Mouse (Mus musculus) lung, embryonic 16.5 days (tissue): ENCODE results near the gene Klf13. TPM values are rescaled to one million over a fixed set of nuclear protein-coding genes. Genes with fewer than 3 reads are reported as not detected.

Source experiments
- ATAC-seq: fragments of 200-750 bp; cut with Nextera tagmentation; 2 replicates; pipeline ENCODE4 v1.8.0; 2017; ENCODE audit warnings: low read depth, mild to moderate bottlenecking, moderate library complexity
- H3K27ac ChIP-seq: fragments of 300-500 bp; sonication (generic); 2 replicates; pipeline ENCODE4 v1.5.1; 2014; ENCODE audit warnings: mild to moderate bottlenecking, control low read depth, low read length
- H3K27me3 ChIP-seq: fragments of 300-500 bp; sonication (generic); 2 replicates; pipeline ENCODE4 v1.6.1; 2014; ENCODE audit warnings: low read depth, low read length, mixed read lengths; ENCODE audit not compliant: control insufficient read depth, insufficient read depth
- H3K36me3 ChIP-seq: fragments of 300-500 bp; sonication (generic); 2 replicates; pipeline ENCODE4 v1.6.1; 2014; ENCODE audit warnings: low read length; ENCODE audit not compliant: control insufficient read depth, insufficient read depth
- H3K4me1 ChIP-seq: fragments of 300-500 bp; sonication (generic); replicated peaks from 2 replicates; pipeline ENCODE4 v1.6.1; 2014; ENCODE audit warnings: low read length, mixed read lengths; ENCODE audit not compliant: control insufficient read depth, insufficient read depth
- H3K4me2 ChIP-seq: fragments of 300-500 bp; sonication (generic); 2 replicates; pipeline ENCODE4 v1.6.1; 2014; ENCODE audit warnings: low read depth, low read length, control low read depth
- H3K4me3 ChIP-seq: fragments of 300-500 bp; sonication (generic); 2 replicates; pipeline ENCODE4 v1.5.1; 2014; ENCODE audit warnings: mild to moderate bottlenecking, low read length, control low read depth
- H3K9ac ChIP-seq: fragments of 300-500 bp; sonication (generic); 2 replicates; pipeline ENCODE4 v1.6.1; 2014; ENCODE audit warnings: low read length, control low read depth
- H3K9me3 ChIP-seq: fragments of 300-500 bp; sonication (generic); 2 replicates; pipeline ENCODE4 v1.6.1; 2016; ENCODE audit warnings: low read length; ENCODE audit not compliant: control insufficient read depth
- WGBS: fragments of 180-500 bp; shearing (Covaris S2); extraction: QIAGEN DNeasy Blood & Tissue Kit; methylation state at CpG from one replicate; pipeline ENCODE4 v1.1.7; 2014; 5-methylcytosine and 5-hydroxymethylcytosine counted together
- polyA plus RNA-seq: library from polyadenylated mRNA; unstranded; fragments of >200 nt; fragmentation: Nextera tagmentation; extraction: Ambion mirVana; gene quantifications from 2 replicates; pipeline ENCODE4 v1.2.1, GENCODE M21; 2015

Klf13 gene
- polyA plus RNA-seq, 1 experiment from 2014 or later: 40.1 TPM

DNA sequence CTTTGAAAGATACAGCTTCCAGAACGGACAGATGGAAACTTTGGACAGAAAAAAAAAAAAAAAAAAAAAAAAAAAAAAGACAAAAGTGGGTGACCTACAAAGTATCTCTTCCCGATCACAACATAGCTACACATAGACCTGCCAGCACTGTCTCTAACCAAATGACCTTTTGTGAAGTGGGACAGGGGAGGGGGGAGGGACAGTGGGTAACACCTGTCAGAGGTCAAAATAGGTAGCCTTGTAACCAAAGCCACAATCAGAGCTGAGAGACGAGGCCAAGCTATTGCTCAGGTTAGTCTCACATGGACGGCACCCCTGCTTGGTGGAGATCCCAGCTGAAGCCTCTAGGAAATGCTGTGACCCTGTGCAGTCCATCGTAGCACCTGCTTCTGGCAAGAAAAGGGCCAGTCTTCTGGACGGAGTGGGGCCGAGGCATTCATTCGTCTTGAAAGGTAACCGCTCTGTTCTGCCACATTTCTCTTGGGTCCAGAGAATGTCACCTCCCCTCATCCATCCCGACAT, 51.1 kb downstream of the Klf13 start:
- H3K36me3 ChIP-seq: peaks cover 8% of the 10 kb centered on the region
- H3K4me1 ChIP-seq: peaks cover 10% of the 10 kb centered on the region; the same call in 1 of the 2 replicates
- no peak overlapping the region for H3K9ac ChIP-seq
- no peak for ATAC-seq
- H3K27me3 ChIP-seq: no peaks in the 10 kb centered on the region
- no peak overlapping the region for H3K4me3 ChIP-seq
- H3K9me3 ChIP-seq: no peaks in the 10 kb centered on the region
- H3K27ac ChIP-seq: no peak overlapping the region
- no peak overlapping the region for H3K4me2 ChIP-seq
- 74% methylated on average over 10 of the region's 10 CpGs for WGBS

DNA sequence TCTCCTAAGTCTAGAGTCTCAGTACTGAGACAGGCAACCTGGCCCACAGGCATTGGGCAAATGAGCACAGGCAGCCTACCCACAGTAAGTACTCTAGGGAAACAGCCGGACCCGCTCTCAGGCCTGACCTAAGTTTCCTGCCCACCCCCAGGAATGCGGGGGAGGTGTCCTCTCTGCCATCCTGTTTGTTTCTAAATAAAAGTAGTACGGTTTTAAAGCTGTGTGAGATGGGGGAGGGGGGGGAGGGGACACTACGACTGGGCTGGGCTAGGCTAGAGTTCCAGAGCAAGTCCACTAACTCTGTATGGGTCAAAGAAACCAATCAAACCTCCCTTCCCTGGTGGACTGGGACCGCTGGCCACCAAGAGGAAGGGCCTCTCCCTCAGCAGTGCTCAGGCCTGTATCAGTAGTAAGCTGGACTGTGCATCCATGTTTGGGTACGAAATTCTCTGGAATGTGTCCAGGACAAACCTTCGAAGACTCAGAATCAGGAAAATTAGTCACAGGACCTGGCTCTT, 51.6 kb downstream of the Klf13 start:
- Histone ChIP-seq H3K27me3 (no peaks in the 10 kb centered on the region), H3K36me3 (peaks cover 8% of the 10 kb centered on the region), H3K9ac (no peak overlapping the region), H3K4me3 (no peak overlapping the region), H3K4me2 (no peak overlapping the region), H3K27ac (no peak overlapping the region), H3K4me1 (peaks cover 10% of the 10 kb centered on the region; the same call in 1 of the 2 replicates), H3K9me3 (no peaks in the 10 kb centered on the region)
- ATAC-seq: peak; percentile 39
- WGBS: 45% methylated on average over 8 of the region's 8 CpGs

DNA sequence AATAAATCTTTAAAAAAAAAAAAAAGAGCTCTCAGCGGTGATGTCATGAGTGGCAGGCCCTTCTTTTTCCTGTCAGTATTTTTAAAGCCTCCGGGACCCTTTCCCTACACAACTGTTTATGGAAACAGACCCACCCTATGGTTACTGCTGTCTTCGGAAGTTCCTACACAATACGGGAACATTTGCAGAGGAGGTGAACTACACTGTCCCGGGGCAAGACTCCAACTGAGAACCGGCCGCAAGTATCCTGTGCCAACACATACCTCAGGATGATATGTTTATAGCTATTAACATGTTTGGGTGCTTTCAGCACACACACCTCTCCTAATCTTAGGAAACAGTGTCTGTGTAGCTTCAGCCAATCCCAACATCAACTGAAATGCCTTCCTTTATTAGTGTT, 53.7 kb downstream of the Klf13 start:
- H3K36me3 ChIP-seq: peaks cover 2% of the 10 kb centered on the region
- no peak overlapping the region for H3K4me3 ChIP-seq
- H3K4me2 ChIP-seq: no peak overlapping the region
- H3K27ac ChIP-seq: no peak overlapping the region
- 66% methylated on average over 7 of the region's 7 CpGs for WGBS
- H3K9ac ChIP-seq: no peak overlapping the region
- peak; percentile 56 for ATAC-seq
- H3K9me3 ChIP-seq: no peaks in the 10 kb centered on the region
- peaks cover 10% of the 10 kb centered on the region; the same call in 1 of the 2 replicates for H3K4me1 ChIP-seq
- no peaks in the 10 kb centered on the region for H3K27me3 ChIP-seq

DNA sequence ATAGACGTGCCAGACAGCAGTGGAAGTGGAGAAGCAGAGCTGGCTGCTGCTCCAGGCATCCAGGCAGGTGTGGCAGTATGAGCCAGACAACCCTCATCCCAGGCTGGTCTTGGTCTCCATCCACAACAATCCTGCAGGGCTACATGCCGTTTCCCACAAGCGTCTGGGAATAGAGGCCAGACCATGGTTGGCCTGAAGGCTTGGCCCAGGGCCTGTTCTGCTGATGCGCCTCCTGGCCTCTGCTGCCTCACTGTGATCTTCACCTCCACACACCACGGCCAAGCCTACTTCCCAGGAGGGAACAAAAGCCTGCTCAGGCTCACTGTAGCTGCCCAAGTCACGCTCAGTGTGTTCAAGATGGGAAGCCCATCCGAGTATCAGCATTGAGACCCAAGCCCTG, 56.0 kb downstream of the Klf13 start:
- Histone ChIP-seq H3K36me3 (no peaks in the 10 kb centered on the region), H3K4me1 (peaks cover 2% of the 10 kb centered on the region; the same call in 1 of the 2 replicates), H3K4me3 (no peak overlapping the region), H3K27me3 (no peaks in the 10 kb centered on the region), H3K9ac (no peak overlapping the region), H3K4me2 (no peak overlapping the region), H3K9me3 (no peaks in the 10 kb centered on the region), H3K27ac (no peak overlapping the region)
- ATAC-seq: no peak
- WGBS: 84% methylated on average over 7 of the region's 7 CpGs

DNA sequence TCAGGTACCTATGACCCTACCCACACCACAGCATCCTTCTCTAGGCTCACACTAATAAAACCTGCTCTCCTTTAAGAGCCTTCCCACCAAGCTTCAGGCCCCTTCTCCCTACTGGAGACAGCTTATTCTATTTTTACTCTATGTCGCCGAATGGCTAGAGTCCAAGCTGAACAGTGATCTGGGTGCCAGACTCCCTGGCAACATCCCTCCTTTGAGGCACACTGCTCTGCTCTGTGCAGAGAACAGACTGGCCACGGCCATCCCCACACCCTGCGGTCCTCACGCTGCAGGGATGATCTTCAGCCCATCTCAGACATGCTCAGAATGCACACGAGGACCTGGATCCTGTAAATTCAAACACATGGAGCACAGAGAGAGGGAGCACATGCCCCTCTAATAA, 59.1 kb downstream of the Klf13 start:
- H3K4me3 ChIP-seq: no peak overlapping the region
- H3K27ac ChIP-seq: no peak overlapping the region
- H3K4me2 ChIP-seq: no peak overlapping the region
- no peaks in the 10 kb centered on the region for H3K27me3 ChIP-seq
- no peaks in the 10 kb centered on the region for H3K4me1 ChIP-seq
- no peaks in the 10 kb centered on the region for H3K9me3 ChIP-seq
- 76% methylated on average over 6 of the region's 6 CpGs for WGBS
- ATAC-seq: no peak
- H3K36me3 ChIP-seq: no peaks in the 10 kb centered on the region
- H3K9ac ChIP-seq: no peak overlapping the region

DNA sequence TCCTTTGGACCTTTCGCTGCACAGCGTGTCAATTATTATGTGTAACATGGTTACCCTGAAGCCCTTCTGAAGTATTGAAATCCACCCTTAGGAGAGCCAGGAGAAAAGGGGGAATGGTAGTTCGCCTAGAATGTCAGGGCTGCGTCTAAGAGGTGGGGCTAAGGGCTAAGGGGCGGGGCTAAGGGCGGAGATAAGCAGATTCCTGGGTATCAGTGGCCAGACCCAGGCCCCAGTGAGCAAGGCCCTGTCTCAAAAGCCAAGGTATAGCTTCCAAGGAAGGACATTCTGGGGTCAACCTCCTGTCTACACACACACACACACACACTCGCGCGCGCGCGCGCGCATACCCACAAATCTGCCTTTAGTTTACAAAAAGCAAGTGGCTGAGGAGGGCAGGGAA, 61.1 kb downstream of the Klf13 start:
- Histone ChIP-seq H3K9ac (no peak overlapping the region), H3K4me1 (no peaks in the 10 kb centered on the region; the same call in 1 of the 2 replicates), H3K27me3 (no peaks in the 10 kb centered on the region), H3K36me3 (no peaks in the 10 kb centered on the region), H3K9me3 (no peaks in the 10 kb centered on the region), H3K27ac (no peak overlapping the region), H3K4me3 (no peak overlapping the region), H3K4me2 (0 out of 2 replicates have a peak overlapping the region, but pooled peaks have one; percentile 3)
- 25% methylated on average over 14 of the region's 14 CpGs for WGBS
- no peak for ATAC-seq

DNA sequence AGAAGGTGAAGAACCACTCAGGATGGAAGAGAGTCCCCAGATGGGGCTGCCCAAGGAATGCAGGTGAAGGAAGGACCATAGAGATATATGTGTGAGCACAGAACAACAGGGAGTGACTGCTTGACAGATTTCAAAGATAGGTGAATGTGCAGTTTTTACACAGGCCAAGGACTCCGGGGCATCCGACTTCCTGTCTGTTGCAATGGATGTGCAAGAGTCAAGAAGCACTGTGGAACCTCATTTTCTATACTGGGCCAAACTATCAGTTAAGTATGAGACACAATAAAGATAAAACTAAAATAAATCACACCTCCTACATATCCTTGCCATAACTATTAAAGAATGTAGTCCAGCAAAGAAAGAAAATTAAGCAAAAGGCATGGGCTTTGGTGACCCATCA, 62.1 kb downstream of the Klf13 start:
- no peak for ATAC-seq
- Histone ChIP-seq H3K9me3 (no peaks in the 10 kb centered on the region), H3K27me3 (no peaks in the 10 kb centered on the region), H3K4me1 (no peaks in the 10 kb centered on the region; the same call in 1 of the 2 replicates), H3K27ac (no peak overlapping the region), H3K9ac (no peak overlapping the region), H3K4me2 (no peak overlapping the region), H3K36me3 (no peaks in the 10 kb centered on the region), H3K4me3 (no peak overlapping the region)
- 62% methylated on average over 2 of the region's 2 CpGs for WGBS

DNA sequence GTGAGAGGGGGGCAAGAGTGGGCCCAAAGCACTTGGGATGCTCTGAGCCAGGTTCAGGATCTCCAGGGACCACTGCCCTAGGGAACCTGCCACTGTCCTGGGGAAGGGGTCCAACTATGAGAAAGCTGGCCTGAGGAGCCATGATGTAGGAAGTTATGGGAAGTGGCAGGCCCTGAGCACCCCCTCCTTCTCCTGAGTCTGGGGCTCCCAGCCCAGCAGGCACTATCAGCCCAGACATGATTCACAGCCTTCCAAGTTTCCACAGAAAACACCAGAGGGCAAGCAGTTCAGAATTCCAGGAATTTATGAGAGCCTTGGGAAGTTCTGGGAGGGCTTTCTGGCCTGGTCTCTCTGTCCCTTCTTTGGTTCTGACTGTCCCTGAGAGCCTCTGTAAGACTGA, 63.0 kb downstream of the Klf13 start:
- H3K9ac ChIP-seq: no peak overlapping the region
- no peak overlapping the region for H3K4me2 ChIP-seq
- H3K27me3 ChIP-seq: no peaks in the 10 kb centered on the region
- H3K9me3 ChIP-seq: no peaks in the 10 kb centered on the region
- no peaks in the 10 kb centered on the region; the same call in 1 of the 2 replicates for H3K4me1 ChIP-seq
- H3K4me3 ChIP-seq: no peak overlapping the region
- H3K36me3 ChIP-seq: no peaks in the 10 kb centered on the region
- H3K27ac ChIP-seq: no peak overlapping the region
- ATAC-seq: no peak

DNA sequence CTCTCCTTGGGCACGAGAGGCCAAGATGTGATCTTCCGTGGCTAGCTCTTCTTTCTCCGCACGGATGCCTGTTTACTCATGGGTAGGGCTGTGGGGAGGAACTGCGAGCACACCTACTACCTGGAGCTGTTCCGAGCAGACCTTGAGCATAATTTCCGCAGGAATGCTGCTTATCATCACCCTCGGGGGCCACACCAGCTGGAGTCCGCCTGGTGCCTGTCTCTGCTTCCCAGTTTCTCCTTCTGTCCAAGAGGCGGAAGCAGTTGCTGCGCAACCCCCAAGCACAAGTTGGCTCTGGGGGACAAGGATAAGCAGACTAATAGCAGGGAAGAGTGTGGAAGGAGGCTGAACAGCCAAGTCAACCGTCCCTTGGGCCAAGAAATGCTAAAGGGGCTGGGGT, 64.8 kb downstream of the Klf13 start:
- H3K4me3 ChIP-seq: no peak overlapping the region
- H3K27me3 ChIP-seq: no peaks in the 10 kb centered on the region
- no peaks in the 10 kb centered on the region for H3K36me3 ChIP-seq
- H3K27ac ChIP-seq: no peak overlapping the region
- no peak overlapping the region for H3K4me2 ChIP-seq
- WGBS: 34% methylated on average over 12 of the region's 12 CpGs
- no peaks in the 10 kb centered on the region; the same call in 1 of the 2 replicates for H3K4me1 ChIP-seq
- H3K9me3 ChIP-seq: no peaks in the 10 kb centered on the region
- H3K9ac ChIP-seq: no peak overlapping the region
- ATAC-seq: no peak
